Mouse (Mus musculus): ENCODE data around the gene Mcrip1. TPM values are rescaled to one million over a fixed set of nuclear protein-coding genes. Genes with fewer than 3 reads are reported as not detected.
A peak's percentile ranks its signal among the peaks of the same experiment; 100 is the strongest.

The Mcrip1 gene
- polyA plus RNA-seq, 1 experiment from 2014 or later, result 256 TPM

DNA sequence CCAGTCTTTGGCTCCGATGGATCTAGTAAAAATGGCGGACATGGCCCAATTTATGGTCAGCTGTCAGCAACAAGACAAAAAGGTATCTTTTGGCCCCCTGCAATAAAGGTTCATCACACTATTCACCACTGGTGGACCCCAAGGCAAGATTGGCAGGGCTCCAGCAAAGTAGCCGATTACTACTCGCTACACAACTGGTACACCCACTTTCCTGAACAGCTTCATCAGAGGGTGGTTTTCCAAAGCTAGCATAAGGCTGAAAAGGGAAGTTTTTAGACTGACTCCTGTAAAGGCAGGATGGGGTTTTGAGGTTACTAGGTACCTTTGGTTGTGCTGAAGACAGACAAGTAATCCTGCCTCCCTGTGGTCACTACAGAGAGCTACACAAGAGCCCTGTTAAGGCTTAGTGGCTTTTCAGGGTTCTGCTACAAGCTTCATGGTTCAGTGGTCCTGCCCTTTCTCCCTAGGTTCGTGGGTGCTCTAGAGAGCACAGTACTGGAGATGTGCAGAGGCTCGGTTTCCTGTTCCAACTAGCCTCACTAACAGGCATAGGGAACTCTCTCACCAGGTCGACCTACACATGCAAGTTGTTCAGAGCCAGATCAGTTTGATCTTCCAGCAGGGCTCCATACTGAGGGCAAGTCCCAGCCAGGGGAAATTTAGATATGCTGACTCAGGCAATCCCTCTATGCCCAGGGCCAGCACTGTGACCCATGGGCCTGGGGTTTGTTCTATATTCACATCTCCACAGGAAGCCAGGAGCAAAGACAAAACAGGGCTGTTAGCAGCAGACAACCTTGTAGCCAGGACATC, 27.9 kb upstream of the Mcrip1 start:
- ATAC-seq (ENCODE audit: low FRiP score) (no peak), DNase-seq (ENCODE audit: low spot score) (peak; percentile 38)
- no peaks in the 10 kb centered on the region for H3K27me3 ChIP-seq (ENCODE audit: control insufficient read depth, insufficient read depth, low read length)
- peak overlapping the region; percentile 28; the same call in 1 of the 2 replicates for H3K9ac ChIP-seq (ENCODE audit: low read depth, low read length)
- peaks cover 19% of the 10 kb centered on the region for H3K36me3 ChIP-seq (ENCODE audit: control insufficient read depth, insufficient read depth, low read length)
- no peaks in the 10 kb centered on the region for H3K9me3 ChIP-seq (ENCODE audit: control insufficient read depth, low read length)
- 85% methylated on average over 7 of the region's 7 CpGs for WGBS
- no peak overlapping the region for H3K4me2 ChIP-seq (replicated peaks; ENCODE audit: low read depth, low read length)
- peaks cover 12% of the 10 kb centered on the region for H3K4me1 ChIP-seq (replicated peaks; ENCODE audit: control insufficient read depth, insufficient read depth, low read length)
- no peak overlapping the region for H3K27ac ChIP-seq (ENCODE audit: low read depth, low read length)
- H3K4me3 ChIP-seq (ENCODE audit: low read depth, low read length), result no peak overlapping the region

DNA sequence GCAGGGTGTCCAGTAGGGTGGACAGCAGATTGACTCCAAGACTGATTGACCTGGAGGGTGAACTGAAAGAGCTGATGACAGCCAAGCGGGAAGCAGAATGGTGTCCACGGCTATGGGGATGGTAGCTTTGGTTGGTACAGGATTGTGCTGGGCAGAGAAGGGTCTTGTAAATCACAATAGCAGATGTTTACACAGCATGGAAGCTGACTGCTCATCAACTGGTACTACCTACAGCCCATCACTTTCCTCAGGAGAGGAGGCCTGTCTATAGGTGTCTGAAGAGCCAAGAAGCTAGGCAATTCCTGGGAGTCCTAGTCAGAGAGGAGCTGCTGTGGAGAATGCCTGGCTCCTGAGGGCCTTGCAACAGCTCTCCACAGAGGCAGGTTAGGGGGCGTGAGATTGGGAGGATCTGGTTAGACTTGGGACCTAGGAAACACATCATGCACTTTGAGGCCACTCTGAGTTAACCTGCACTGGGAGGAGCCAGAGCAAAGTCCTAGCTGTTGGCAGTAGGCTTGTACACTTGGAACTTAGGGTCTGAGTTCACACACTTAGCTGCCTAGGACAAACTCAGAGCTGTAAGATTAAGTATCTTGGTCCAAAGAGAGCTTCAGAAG, 26.9 kb upstream of the Mcrip1 start:
- ATAC-seq (ENCODE audit: low FRiP score) (no peak), DNase-seq (ENCODE audit: low spot score) (no peak)
- Histone ChIP-seq H3K9me3 (ENCODE audit: control insufficient read depth, low read length) (no peaks in the 10 kb centered on the region), H3K4me2 (replicated peaks; ENCODE audit: low read depth, low read length) (no peak overlapping the region), H3K9ac (ENCODE audit: low read depth, low read length) (no peak overlapping the region), H3K4me3 (ENCODE audit: low read depth, low read length) (no peak overlapping the region), H3K27ac (ENCODE audit: low read depth, low read length) (no peak overlapping the region), H3K27me3 (ENCODE audit: control insufficient read depth, insufficient read depth, low read length) (no peaks in the 10 kb centered on the region), H3K4me1 (replicated peaks; ENCODE audit: control insufficient read depth, insufficient read depth, low read length) (peaks cover 15% of the 10 kb centered on the region), H3K36me3 (ENCODE audit: control insufficient read depth, insufficient read depth, low read length) (peaks cover 19% of the 10 kb centered on the region)
- WGBS, result 93% methylated on average over 3 of the region's 3 CpGs

DNA sequence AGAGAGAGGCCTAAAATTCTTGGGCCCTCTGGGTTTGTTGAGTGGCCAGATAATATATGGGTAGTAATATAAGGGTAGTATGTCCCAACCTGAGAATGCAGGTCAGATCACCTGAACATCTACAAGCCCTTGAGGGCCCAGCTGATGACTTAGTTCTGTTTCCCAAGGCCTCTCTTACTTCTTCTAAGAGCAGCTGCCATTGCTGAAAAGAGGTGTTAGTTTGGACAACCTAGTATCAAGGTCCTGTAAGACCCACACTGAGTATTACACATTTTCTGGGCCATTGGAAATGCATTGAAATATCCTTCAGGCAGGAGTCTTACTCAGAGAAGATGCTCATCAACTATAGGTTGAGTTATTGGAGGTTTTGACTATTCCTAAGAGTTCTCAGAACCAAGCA, 26.4 kb upstream of the Mcrip1 start:
- Histone ChIP-seq H3K9ac (ENCODE audit: low read depth, low read length) (no peak overlapping the region), H3K4me1 (replicated peaks; ENCODE audit: control insufficient read depth, insufficient read depth, low read length) (peaks cover 20% of the 10 kb centered on the region), H3K27ac (ENCODE audit: low read depth, low read length) (no peak overlapping the region)

DNA sequence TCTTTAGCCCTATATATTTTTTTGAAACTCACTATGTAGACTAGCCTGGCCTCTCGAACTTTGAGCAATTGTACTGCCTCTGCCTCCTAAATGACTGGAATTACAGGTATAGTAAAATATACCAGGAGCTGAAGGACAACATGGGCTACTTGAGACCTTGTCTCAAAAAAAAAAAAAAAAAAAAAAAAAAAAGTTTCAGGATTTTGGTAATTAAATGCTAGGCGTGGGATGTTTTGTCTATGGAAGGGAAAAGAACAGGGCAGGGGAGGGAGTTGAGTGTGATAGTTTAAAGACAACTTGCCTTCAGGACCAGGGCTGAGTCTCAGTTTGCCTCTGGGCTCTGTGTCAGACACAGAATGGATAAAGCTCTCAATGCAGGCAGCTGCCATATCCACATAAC, 25.5 kb upstream of the Mcrip1 start:
- WGBS, result 82% methylated on average over 2 of the region's 2 CpGs
- peaks cover 21% of the 10 kb centered on the region for H3K36me3 ChIP-seq (ENCODE audit: control insufficient read depth, insufficient read depth, low read length)
- no peak for ATAC-seq (ENCODE audit: low FRiP score)
- H3K9me3 ChIP-seq (ENCODE audit: control insufficient read depth, low read length), result no peaks in the 10 kb centered on the region
- no peak for DNase-seq (ENCODE audit: low spot score)
- no peak overlapping the region for H3K27ac ChIP-seq (ENCODE audit: low read depth, low read length)
- no peak overlapping the region for H3K9ac ChIP-seq (ENCODE audit: low read depth, low read length)
- no peak overlapping the region for H3K4me2 ChIP-seq (replicated peaks; ENCODE audit: low read depth, low read length)
- no peaks in the 10 kb centered on the region for H3K27me3 ChIP-seq (ENCODE audit: control insufficient read depth, insufficient read depth, low read length)
- peaks cover 17% of the 10 kb centered on the region for H3K4me1 ChIP-seq (replicated peaks; ENCODE audit: control insufficient read depth, insufficient read depth, low read length)
- no peak overlapping the region for H3K4me3 ChIP-seq (ENCODE audit: low read depth, low read length)

More for the DNA sequence above, 26.4 kb upstream of the Mcrip1 start:
- DNase-seq (ENCODE audit: low spot score) (no peak), ATAC-seq (ENCODE audit: low FRiP score) (no peak)
- Histone ChIP-seq H3K36me3 (ENCODE audit: control insufficient read depth, insufficient read depth, low read length) (peaks cover 19% of the 10 kb centered on the region), H3K27me3 (ENCODE audit: control insufficient read depth, insufficient read depth, low read length) (no peaks in the 10 kb centered on the region), H3K4me2 (replicated peaks; ENCODE audit: low read depth, low read length) (no peak overlapping the region), H3K4me3 (ENCODE audit: low read depth, low read length) (no peak overlapping the region), H3K9me3 (ENCODE audit: control insufficient read depth, low read length) (no peaks in the 10 kb centered on the region)

DNA sequence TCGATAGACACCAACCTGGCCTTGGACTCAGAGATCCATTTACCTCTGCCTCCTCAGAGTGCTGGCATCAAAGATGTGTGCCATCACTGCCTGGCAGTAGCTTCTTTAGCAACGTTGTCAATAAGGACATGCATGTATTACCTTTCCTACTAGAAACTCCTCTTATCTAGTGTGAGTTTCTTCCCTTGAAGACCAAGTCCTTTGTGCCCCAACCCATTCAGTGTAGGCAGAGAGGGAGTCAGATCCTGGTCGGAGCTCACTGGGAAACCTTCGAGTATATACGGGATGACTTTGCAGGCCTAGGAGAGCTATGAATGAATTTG, 24.7 kb upstream of the Mcrip1 start:
- peaks cover 14% of the 10 kb centered on the region; the same call in 1 of the 2 replicates for H3K4me1 ChIP-seq (replicated peaks; ENCODE audit: control insufficient read depth, insufficient read depth, low read length)
- 49% methylated on average over 5 of the region's 5 CpGs for WGBS
- H3K36me3 ChIP-seq (ENCODE audit: control insufficient read depth, insufficient read depth, low read length), result peaks cover 19% of the 10 kb centered on the region
- ATAC-seq (ENCODE audit: low FRiP score) (no peak), DNase-seq (ENCODE audit: low spot score) (no peak)
- no peak overlapping the region for H3K27ac ChIP-seq (ENCODE audit: low read depth, low read length)
- H3K9ac ChIP-seq (ENCODE audit: low read depth, low read length), result peak overlapping the region; percentile 96
- no peaks in the 10 kb centered on the region for H3K27me3 ChIP-seq (ENCODE audit: control insufficient read depth, insufficient read depth, low read length)
- H3K4me3 ChIP-seq (ENCODE audit: low read depth, low read length), result peak overlapping the region; percentile 99
- H3K4me2 ChIP-seq (replicated peaks; ENCODE audit: low read depth, low read length), result peak overlapping the region; percentile 86
- no peaks in the 10 kb centered on the region for H3K9me3 ChIP-seq (ENCODE audit: control insufficient read depth, low read length)

DNA sequence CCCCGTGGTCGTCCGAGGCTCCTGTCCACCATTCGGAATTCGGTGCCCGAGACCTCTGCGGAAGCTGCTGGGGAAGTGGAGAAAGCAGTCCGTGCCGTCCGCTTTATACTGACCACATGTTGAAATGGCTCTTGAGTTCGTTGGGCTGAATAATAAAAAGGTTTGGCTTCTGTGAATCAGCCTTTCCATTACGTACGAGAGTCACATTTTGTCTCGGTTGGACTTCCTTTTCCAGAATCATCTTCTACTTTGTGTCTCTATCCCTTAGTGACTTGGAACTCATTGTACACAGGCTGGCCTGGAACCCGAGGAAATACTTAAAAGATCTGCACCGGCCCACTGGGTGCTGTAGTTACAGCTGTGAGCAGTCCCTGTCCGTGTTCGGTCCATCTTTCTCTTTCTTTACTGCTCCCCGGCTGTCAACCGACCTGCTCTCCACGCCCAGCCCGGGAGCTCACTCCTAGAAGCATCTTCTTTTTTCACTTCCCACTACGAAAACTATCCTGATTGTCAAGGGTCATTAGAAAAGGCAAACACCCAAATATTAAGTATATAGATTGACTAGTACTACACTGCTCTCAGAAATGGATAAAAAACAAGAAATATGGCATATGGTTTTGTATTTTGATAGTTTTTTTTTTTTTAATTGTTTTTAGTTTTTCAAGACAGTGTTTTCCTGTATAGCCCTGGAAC, 24.2 kb upstream of the Mcrip1 start:
- H3K4me2 ChIP-seq (replicated peaks; ENCODE audit: low read depth, low read length), result peak overlapping the region; percentile 86
- H3K4me3 ChIP-seq (ENCODE audit: low read depth, low read length), result peak overlapping the region; percentile 99
- H3K4me1 ChIP-seq (replicated peaks; ENCODE audit: control insufficient read depth, insufficient read depth, low read length), result peaks cover 14% of the 10 kb centered on the region; the same call in 1 of the 2 replicates
- DNase-seq (ENCODE audit: low spot score) (no peak), ATAC-seq (ENCODE audit: low FRiP score) (no peak)
- H3K36me3 ChIP-seq (ENCODE audit: control insufficient read depth, insufficient read depth, low read length), result peaks cover 14% of the 10 kb centered on the region
- WGBS, result under 1% methylated on average over 23 of the region's 23 CpGs
- H3K9ac ChIP-seq (ENCODE audit: low read depth, low read length), result peak overlapping the region; percentile 96
- no peaks in the 10 kb centered on the region for H3K27me3 ChIP-seq (ENCODE audit: control insufficient read depth, insufficient read depth, low read length)
- no peaks in the 10 kb centered on the region for H3K9me3 ChIP-seq (ENCODE audit: control insufficient read depth, low read length)
- H3K27ac ChIP-seq (ENCODE audit: low read depth, low read length), result peak overlapping the region; percentile 89

DNA sequence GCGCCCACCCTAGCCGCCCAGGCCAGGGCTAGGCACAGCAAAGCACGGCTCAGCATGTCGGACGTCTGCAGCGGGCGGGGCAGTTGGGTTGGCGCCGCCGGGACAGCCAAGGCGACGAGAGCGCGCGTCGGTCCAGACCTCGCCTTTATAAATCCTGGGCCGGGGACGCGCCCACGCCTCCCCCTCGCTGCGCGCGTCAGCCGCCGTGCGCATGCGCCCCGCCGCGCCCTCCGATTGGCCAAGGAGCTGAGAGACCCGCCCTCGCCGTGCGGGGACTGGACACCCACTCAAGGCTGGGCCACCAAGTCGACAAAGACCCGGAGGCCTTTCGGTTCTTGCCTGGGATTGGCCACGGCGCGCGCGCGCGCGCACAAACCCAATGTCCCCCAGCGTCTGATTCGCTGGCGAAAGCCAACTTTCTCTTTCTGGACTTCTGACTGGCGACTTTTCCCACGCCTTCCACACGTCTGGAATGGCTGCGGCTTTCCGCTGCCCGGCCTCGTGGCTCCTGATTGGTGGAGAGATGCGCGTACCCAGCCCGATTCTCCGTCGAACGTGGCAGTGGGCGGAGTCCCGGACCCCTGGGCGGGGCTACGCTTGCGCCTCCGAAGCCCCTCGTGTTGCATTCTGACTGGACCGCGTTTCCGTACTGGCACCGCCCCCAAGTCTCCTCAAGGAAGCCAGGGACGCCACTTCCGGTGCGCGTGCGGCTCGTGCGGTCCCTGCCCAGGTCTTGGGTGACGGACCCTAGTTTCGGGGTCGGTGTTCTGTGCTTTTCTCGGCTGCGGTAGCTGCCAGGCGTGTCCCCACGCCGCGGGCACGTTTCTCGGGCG, 23.4 kb upstream of the Mcrip1 start, which contains the start of gene P4hb:
Gene P4hb (minus strand): TSS at position 502 of the 833 bp plus-strand sequence.
- H3K9me3 ChIP-seq (ENCODE audit: control insufficient read depth, low read length), result no peaks in the 10 kb centered on the region
- peak; percentile 100 for DNase-seq (ENCODE audit: low spot score)
- H3K4me1 ChIP-seq (replicated peaks; ENCODE audit: control insufficient read depth, insufficient read depth, low read length), result peaks cover 14% of the 10 kb centered on the region; the same call in 1 of the 2 replicates
- peak within 1 kb of the TSS; percentile 99 for H3K4me3 ChIP-seq (ENCODE audit: low read depth, low read length)
- under 1% methylated on average over 83 of the region's 94 CpGs for WGBS
- no peaks in the 10 kb centered on the region for H3K27me3 ChIP-seq (ENCODE audit: control insufficient read depth, insufficient read depth, low read length)
- peak; percentile 97 for ATAC-seq (ENCODE audit: low FRiP score)
- peaks cover 11% of the 10 kb centered on the region for H3K36me3 ChIP-seq (ENCODE audit: control insufficient read depth, insufficient read depth, low read length)
- peak within 1 kb of the TSS; percentile 86 for H3K4me2 ChIP-seq (replicated peaks; ENCODE audit: low read depth, low read length)
- peak within 1 kb of the TSS; percentile 96 for H3K9ac ChIP-seq (ENCODE audit: low read depth, low read length)
- peak within 1 kb of the TSS; percentile 89 for H3K27ac ChIP-seq (ENCODE audit: low read depth, low read length)

DNA sequence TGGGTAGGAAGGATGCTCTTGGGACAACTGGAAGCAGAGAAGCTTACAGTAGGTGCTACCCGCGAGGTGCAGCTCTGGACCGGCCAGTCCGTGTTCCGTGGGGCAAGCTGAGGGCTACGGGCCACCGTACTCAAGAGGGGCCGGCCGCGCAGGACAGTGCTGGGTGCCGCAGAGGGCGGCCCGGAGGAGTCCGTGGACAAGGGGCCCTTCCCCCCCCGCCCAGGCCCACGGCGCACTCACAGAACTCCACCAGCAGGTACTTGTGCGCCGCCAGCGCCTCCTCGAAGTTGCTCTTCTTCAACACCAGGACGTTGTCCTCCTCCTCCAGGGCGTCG, 22.9 kb upstream of the Mcrip1 start:
- Histone ChIP-seq H3K27me3 (ENCODE audit: control insufficient read depth, insufficient read depth, low read length) (no peaks in the 10 kb centered on the region), H3K36me3 (ENCODE audit: control insufficient read depth, insufficient read depth, low read length) (peaks cover 12% of the 10 kb centered on the region), H3K9ac (ENCODE audit: low read depth, low read length) (peak overlapping the region; percentile 96), H3K9me3 (ENCODE audit: control insufficient read depth, low read length) (no peaks in the 10 kb centered on the region), H3K4me2 (replicated peaks; ENCODE audit: low read depth, low read length) (peak overlapping the region; percentile 86), H3K27ac (ENCODE audit: low read depth, low read length) (peak overlapping the region; percentile 89), H3K4me1 (replicated peaks; ENCODE audit: control insufficient read depth, insufficient read depth, low read length) (peaks cover 14% of the 10 kb centered on the region; the same call in 1 of the 2 replicates), H3K4me3 (ENCODE audit: low read depth, low read length) (peak overlapping the region; percentile 99)
- 0% methylated on average over 22 of the region's 24 CpGs for WGBS
- DNase-seq (ENCODE audit: low spot score), result no peak
- ATAC-seq (ENCODE audit: low FRiP score), result peak; percentile 33

Measured in hindbrain, embryonic 11.5 days (tissue).